Mouse (Mus musculus): ENCODE measurements around the gene Gsn. TPM values are rescaled to one million over a fixed set of nuclear protein-coding genes. Genes with fewer than 3 reads are reported as not detected.

Gene Gsn
- polyA plus RNA-seq, 1 experiment from 2014 or later: 26.0 TPM

GRCm38 (mm10) chr2:35328064-35328792, 72.0 kb downstream of the Gsn start:
- Histone ChIP-seq H3K27ac (replicated peaks; ENCODE audit: low read depth, low read length) (no peak overlapping the region), H3K4me2 (ENCODE audit: low read depth, severe bottlenecking) (no peak overlapping the region), H3K27me3 (ENCODE audit: control insufficient read depth, insufficient read depth, low read length) (no peaks in the 10 kb centered on the region), H3K4me3 (ENCODE audit: low read depth, low read length) (no peak overlapping the region), H3K9ac (ENCODE audit: low read length) (no peak overlapping the region), H3K9me3 (ENCODE audit: control insufficient read depth, low read length) (no peaks in the 10 kb centered on the region), H3K4me1 (ENCODE audit: control insufficient read depth, insufficient read depth, low read length) (no peaks in the 10 kb centered on the region), H3K36me3 (ENCODE audit: control insufficient read depth, insufficient read depth, low read length) (no peaks in the 10 kb centered on the region)
- 48% methylated on average over 11 of the region's 11 CpGs for WGBS
- DNase-seq (ENCODE audit: low spot score) (no peak), ATAC-seq (ENCODE audit: insufficient number of reproducible peaks, low FRiP score, low TSS enrichment, low read depth) (no peak)

- ATAC-seq (ENCODE audit: insufficient number of reproducible peaks, low FRiP score, low TSS enrichment, low read depth) (no peak), DNase-seq (ENCODE audit: low spot score) (no peak)
- Histone ChIP-seq H3K9me3 (ENCODE audit: control insufficient read depth, low read length) (no peaks in the 10 kb centered on the region), H3K4me3 (ENCODE audit: low read depth, low read length) (no peak overlapping the region), H3K4me1 (ENCODE audit: control insufficient read depth, insufficient read depth, low read length) (no peaks in the 10 kb centered on the region), H3K36me3 (ENCODE audit: control insufficient read depth, insufficient read depth, low read length) (no peaks in the 10 kb centered on the region), H3K27me3 (ENCODE audit: control insufficient read depth, insufficient read depth, low read length) (no peaks in the 10 kb centered on the region), H3K27ac (replicated peaks; ENCODE audit: low read depth, low read length) (no peak overlapping the region), H3K4me2 (ENCODE audit: low read depth, severe bottlenecking) (no peak overlapping the region), H3K9ac (ENCODE audit: low read length) (no peak overlapping the region)
- 83% methylated on average over 2 of the region's 2 CpGs for WGBS
Measured at GRCm38 (mm10) chr2:35329061-35329460, 72.9 kb downstream of the Gsn start.

- Histone ChIP-seq H3K9ac (ENCODE audit: low read length) (no peak overlapping the region), H3K36me3 (ENCODE audit: control insufficient read depth, insufficient read depth, low read length) (no peaks in the 10 kb centered on the region), H3K4me1 (ENCODE audit: control insufficient read depth, insufficient read depth, low read length) (no peaks in the 10 kb centered on the region), H3K9me3 (ENCODE audit: control insufficient read depth, low read length) (no peaks in the 10 kb centered on the region), H3K27me3 (ENCODE audit: control insufficient read depth, insufficient read depth, low read length) (peaks cover 4% of the 10 kb centered on the region; the same call in 1 of the 2 replicates), H3K4me2 (ENCODE audit: low read depth, severe bottlenecking) (no peak overlapping the region), H3K4me3 (ENCODE audit: low read depth, low read length) (no peak overlapping the region), H3K27ac (replicated peaks; ENCODE audit: low read depth, low read length) (no peak overlapping the region)
- no peak for DNase-seq (ENCODE audit: low spot score)
- ATAC-seq (ENCODE audit: insufficient number of reproducible peaks, low FRiP score, low TSS enrichment, low read depth): no peak
- 55% methylated on average over 2 of the region's 2 CpGs for WGBS
Measured at GRCm38 (mm10) chr2:35331205-35331604, 75.0 kb downstream of the Gsn start.

- H3K36me3 ChIP-seq (ENCODE audit: control insufficient read depth, insufficient read depth, low read length): no peaks in the 10 kb centered on the region
- H3K27ac ChIP-seq (replicated peaks; ENCODE audit: low read depth, low read length): no peak overlapping the region
- no peaks in the 10 kb centered on the region for H3K9me3 ChIP-seq (ENCODE audit: control insufficient read depth, low read length)
- H3K27me3 ChIP-seq (ENCODE audit: control insufficient read depth, insufficient read depth, low read length): peaks cover 4% of the 10 kb centered on the region; the same call in 1 of the 2 replicates
- no peak overlapping the region for H3K4me3 ChIP-seq (ENCODE audit: low read depth, low read length)
- DNase-seq (ENCODE audit: low spot score) (no peak), ATAC-seq (ENCODE audit: insufficient number of reproducible peaks, low FRiP score, low TSS enrichment, low read depth) (no peak)
- H3K4me2 ChIP-seq (ENCODE audit: low read depth, severe bottlenecking): no peak overlapping the region
- no peak overlapping the region for H3K9ac ChIP-seq (ENCODE audit: low read length)
- peaks cover 3% of the 10 kb centered on the region; the same call in 1 of the 2 replicates for H3K4me1 ChIP-seq (ENCODE audit: control insufficient read depth, insufficient read depth, low read length)
Measured at GRCm38 (mm10) chr2:35333670-35334069, 77.5 kb downstream of the Gsn start.

- H3K4me2 ChIP-seq (ENCODE audit: low read depth, severe bottlenecking): no peak overlapping the region
- DNase-seq (ENCODE audit: low spot score) (no peak), ATAC-seq (ENCODE audit: insufficient number of reproducible peaks, low FRiP score, low TSS enrichment, low read depth) (no peak)
- H3K36me3 ChIP-seq (ENCODE audit: control insufficient read depth, insufficient read depth, low read length): no peaks in the 10 kb centered on the region
- H3K27ac ChIP-seq (replicated peaks; ENCODE audit: low read depth, low read length): no peak overlapping the region
- peaks cover 4% of the 10 kb centered on the region; the same call in 1 of the 2 replicates for H3K27me3 ChIP-seq (ENCODE audit: control insufficient read depth, insufficient read depth, low read length)
- H3K4me3 ChIP-seq (ENCODE audit: low read depth, low read length): peak overlapping the region; percentile 70; the same call in 1 of the 2 replicates
- WGBS: 8% methylated on average over 7 of the region's 7 CpGs
- H3K9me3 ChIP-seq (ENCODE audit: control insufficient read depth, low read length): no peaks in the 10 kb centered on the region
- peaks cover 3% of the 10 kb centered on the region; the same call in 1 of the 2 replicates for H3K4me1 ChIP-seq (ENCODE audit: control insufficient read depth, insufficient read depth, low read length)
- H3K9ac ChIP-seq (ENCODE audit: low read length): no peak overlapping the region
Measured at GRCm38 (mm10) chr2:35335620-35336019, 79.4 kb downstream of the Gsn start.

- WGBS: under 1% methylated on average over 45 of the region's 45 CpGs
- no peaks in the 10 kb centered on the region for H3K36me3 ChIP-seq (ENCODE audit: control insufficient read depth, insufficient read depth, low read length)
- DNase-seq (ENCODE audit: low spot score) (peak; percentile 100), ATAC-seq (ENCODE audit: insufficient number of reproducible peaks, low FRiP score, low TSS enrichment, low read depth) (peak; percentile 98)
- peaks cover 4% of the 10 kb centered on the region; the same call in 1 of the 2 replicates for H3K27me3 ChIP-seq (ENCODE audit: control insufficient read depth, insufficient read depth, low read length)
- peak within 1 kb of the TSS; percentile 62 for H3K9ac ChIP-seq (ENCODE audit: low read length)
- H3K4me3 ChIP-seq (ENCODE audit: low read depth, low read length): peak within 1 kb of the TSS; percentile 70
- peaks cover 3% of the 10 kb centered on the region; the same call in 1 of the 2 replicates for H3K4me1 ChIP-seq (ENCODE audit: control insufficient read depth, insufficient read depth, low read length)
- H3K27ac ChIP-seq (replicated peaks; ENCODE audit: low read depth, low read length): peak within 1 kb of the TSS; percentile 23
- H3K9me3 ChIP-seq (ENCODE audit: control insufficient read depth, low read length): no peaks in the 10 kb centered on the region
- H3K4me2 ChIP-seq (ENCODE audit: low read depth, severe bottlenecking): peak within 1 kb of the TSS; percentile 100
Measured at GRCm38 (mm10) chr2:35336388-35337280, 80.5 kb downstream of the Gsn start, which contains the start of gene Stom. Gene Stom (minus strand): TSS chr2:35336976.

- H3K9ac ChIP-seq (ENCODE audit: low read length): no peak overlapping the region
- DNase-seq (ENCODE audit: low spot score) (no peak), ATAC-seq (ENCODE audit: insufficient number of reproducible peaks, low FRiP score, low TSS enrichment, low read depth) (no peak)
- peak overlapping the region; percentile 100 for H3K4me2 ChIP-seq (ENCODE audit: low read depth, severe bottlenecking)
- 47% methylated on average over 10 of the region's 10 CpGs for WGBS
- peaks cover 3% of the 10 kb centered on the region; the same call in 1 of the 2 replicates for H3K4me1 ChIP-seq (ENCODE audit: control insufficient read depth, insufficient read depth, low read length)
- H3K27ac ChIP-seq (replicated peaks; ENCODE audit: low read depth, low read length): peak overlapping the region; percentile 23
- H3K27me3 ChIP-seq (ENCODE audit: control insufficient read depth, insufficient read depth, low read length): peaks cover 4% of the 10 kb centered on the region; the same call in 1 of the 2 replicates
- no peaks in the 10 kb centered on the region for H3K9me3 ChIP-seq (ENCODE audit: control insufficient read depth, low read length)
- no peaks in the 10 kb centered on the region for H3K36me3 ChIP-seq (ENCODE audit: control insufficient read depth, insufficient read depth, low read length)
- H3K4me3 ChIP-seq (ENCODE audit: low read depth, low read length): 0 out of 2 replicates have a peak overlapping the region, but pooled peaks have one; percentile 70
Measured at GRCm38 (mm10) chr2:35337419-35337818, 81.2 kb downstream of the Gsn start.

GRCm38 (mm10) chr2:35338036-35338435, 81.9 kb downstream of the Gsn start:
- ATAC-seq (ENCODE audit: insufficient number of reproducible peaks, low FRiP score, low TSS enrichment, low read depth) (no peak), DNase-seq (ENCODE audit: low spot score) (no peak)
- Histone ChIP-seq H3K27ac (replicated peaks; ENCODE audit: low read depth, low read length) (no peak overlapping the region), H3K9me3 (ENCODE audit: control insufficient read depth, low read length) (no peaks in the 10 kb centered on the region), H3K4me1 (ENCODE audit: control insufficient read depth, insufficient read depth, low read length) (peaks cover 3% of the 10 kb centered on the region; the same call in 1 of the 2 replicates), H3K27me3 (ENCODE audit: control insufficient read depth, insufficient read depth, low read length) (peaks cover 4% of the 10 kb centered on the region; the same call in 1 of the 2 replicates), H3K36me3 (ENCODE audit: control insufficient read depth, insufficient read depth, low read length) (no peaks in the 10 kb centered on the region), H3K4me2 (ENCODE audit: low read depth, severe bottlenecking) (no peak overlapping the region), H3K4me3 (ENCODE audit: low read depth, low read length) (no peak overlapping the region), H3K9ac (ENCODE audit: low read length) (no peak overlapping the region)
- 56% methylated on average over 1 of the region's 1 CpGs for WGBS

Measured in limb, embryonic 11.5 days (tissue).